Mouse (Mus musculus): ENCODE measurements around the gene Cd93. TPM values are rescaled to one million over a fixed set of nuclear protein-coding genes. Genes with fewer than 3 reads are reported as not detected.

Gene Cd93
- polyA plus RNA-seq, 1 experiment from 2014 or later = 8.5 TPM

- Histone ChIP-seq H3K36me3 (ENCODE audit: control insufficient read depth, insufficient read depth, low read length) (no peaks in the 10 kb centered on the region), H3K4me2 (ENCODE audit: low read length) (no peak overlapping the region), H3K27me3 (replicated peaks; ENCODE audit: control insufficient read depth, insufficient read depth, low read length) (peaks cover 35% of the 10 kb centered on the region), H3K9me3 (replicated peaks; ENCODE audit: control insufficient read depth, low read length) (no peaks in the 10 kb centered on the region), H3K27ac (ENCODE audit: low read depth, low read length) (no peak overlapping the region), H3K4me3 (ENCODE audit: low read depth, low read length) (no peak overlapping the region), H3K9ac (ENCODE audit: low read length) (no peak overlapping the region), H3K4me1 (ENCODE audit: control insufficient read depth, insufficient read depth, low read length) (peaks cover 11% of the 10 kb centered on the region; the same call in 1 of the 2 replicates)
- WGBS = 76% methylated on average over 1 of the region's 1 CpGs
- DNase-seq (ENCODE audit: low spot score) (no peak), ATAC-seq (no peak)
Measured at GRCm38 (mm10) chr2:148409821-148410220, 33.5 kb downstream of the Cd93 start.

DNA sequence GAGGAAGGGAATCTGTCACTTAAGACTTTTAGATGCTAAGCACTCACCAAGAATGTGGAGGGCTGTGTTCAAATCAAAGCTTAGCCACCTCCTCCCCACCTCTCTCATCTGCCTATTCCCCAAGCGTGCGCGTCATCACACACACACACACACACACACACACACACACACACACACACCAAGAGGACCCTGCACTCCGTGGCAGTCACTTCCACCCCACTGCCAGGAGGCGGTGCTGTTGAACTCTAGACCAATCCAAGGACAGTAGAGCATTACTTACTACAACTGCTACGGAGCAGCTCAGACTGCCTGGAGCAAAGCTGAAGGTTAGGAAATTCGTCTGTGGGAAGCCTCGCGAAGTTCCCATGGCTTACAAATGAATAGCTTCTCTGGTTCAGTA, 34.2 kb downstream of the Cd93 start:
- DNase-seq (ENCODE audit: low spot score) (peak; percentile 61), ATAC-seq (peak; percentile 84)
- Histone ChIP-seq H3K27ac (ENCODE audit: low read depth, low read length) (no peak overlapping the region), H3K27me3 (replicated peaks; ENCODE audit: control insufficient read depth, insufficient read depth, low read length) (peaks cover 35% of the 10 kb centered on the region), H3K9ac (ENCODE audit: low read length) (no peak overlapping the region), H3K36me3 (ENCODE audit: control insufficient read depth, insufficient read depth, low read length) (no peaks in the 10 kb centered on the region), H3K4me3 (ENCODE audit: low read depth, low read length) (no peak overlapping the region), H3K9me3 (replicated peaks; ENCODE audit: control insufficient read depth, low read length) (no peaks in the 10 kb centered on the region), H3K4me1 (ENCODE audit: control insufficient read depth, insufficient read depth, low read length) (peaks cover 11% of the 10 kb centered on the region; the same call in 1 of the 2 replicates), H3K4me2 (ENCODE audit: low read length) (no peak overlapping the region)
- 20% methylated on average over 9 of the region's 9 CpGs for whole genome bisulfite sequencing

GRCm38 (mm10) chr2:148408761-148409120, 34.6 kb downstream of the Cd93 start:
- 10% methylated on average over 6 of the region's 6 CpGs for WGBS
- Histone ChIP-seq H3K4me2 (ENCODE audit: low read length) (no peak overlapping the region), H3K4me1 (ENCODE audit: control insufficient read depth, insufficient read depth, low read length) (peaks cover 11% of the 10 kb centered on the region; the same call in 1 of the 2 replicates), H3K9me3 (replicated peaks; ENCODE audit: control insufficient read depth, low read length) (no peaks in the 10 kb centered on the region), H3K27me3 (replicated peaks; ENCODE audit: control insufficient read depth, insufficient read depth, low read length) (peaks cover 35% of the 10 kb centered on the region), H3K9ac (ENCODE audit: low read length) (no peak overlapping the region), H3K36me3 (ENCODE audit: control insufficient read depth, insufficient read depth, low read length) (no peaks in the 10 kb centered on the region), H3K27ac (ENCODE audit: low read depth, low read length) (no peak overlapping the region), H3K4me3 (ENCODE audit: low read depth, low read length) (no peak overlapping the region)
- DNase-seq (ENCODE audit: low spot score) (no peak), ATAC-seq (no peak)

DNA sequence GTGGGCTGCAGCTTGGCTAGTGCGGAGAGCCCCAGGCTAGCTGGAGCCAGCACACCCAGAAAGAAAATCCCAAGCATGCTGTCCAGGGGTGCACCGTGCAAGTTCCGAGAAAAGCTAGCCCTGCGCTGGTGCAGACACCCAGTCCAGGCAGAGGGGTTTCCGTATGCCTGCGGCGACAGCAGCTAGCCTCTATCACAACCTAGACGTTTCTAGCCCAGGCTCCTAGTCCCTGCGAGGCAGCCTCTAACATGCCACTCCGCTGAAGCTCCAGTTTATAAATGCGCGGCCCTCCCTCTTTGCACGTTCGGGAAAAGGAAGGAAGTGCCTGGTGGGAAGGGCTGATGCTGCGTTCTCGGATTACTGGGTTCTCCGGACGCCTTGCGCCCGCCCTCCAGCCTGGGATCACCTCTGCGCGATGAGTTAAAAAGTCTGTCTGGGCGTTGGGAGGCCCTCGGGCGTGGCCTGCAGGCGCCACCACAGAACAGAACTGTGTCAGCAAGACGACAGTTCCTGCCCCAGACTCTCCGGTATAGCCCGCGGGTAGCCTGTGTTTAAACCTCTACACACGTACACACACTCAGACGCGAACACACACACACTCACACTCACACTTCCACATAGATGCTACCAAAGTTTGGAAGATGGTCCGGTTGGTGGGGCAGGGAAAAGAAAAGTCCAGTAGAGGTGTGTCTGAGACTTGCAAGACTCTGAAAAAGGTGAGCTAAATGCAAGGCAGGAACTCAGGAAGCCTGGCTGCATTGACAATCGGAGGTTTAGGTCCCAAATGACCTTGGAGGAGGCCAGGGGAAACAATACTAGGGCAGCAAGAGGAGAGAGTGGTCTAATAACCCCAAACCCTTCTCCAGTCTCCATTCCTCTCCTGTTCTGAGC, 35.2 kb downstream of the Cd93 start, which contains the start of gene Thbd:
Gene Thbd, minus strand, starts transcription at position 319 of the 891 bp plus-strand sequence.
- 3% methylated on average over 35 of the region's 35 CpGs for WGBS
- DNase-seq (ENCODE audit: low spot score) (peak; percentile 38), ATAC-seq (peak; percentile 55)
- H3K4me1 ChIP-seq (ENCODE audit: control insufficient read depth, insufficient read depth, low read length) = peaks cover 11% of the 10 kb centered on the region; the same call in 1 of the 2 replicates
- no peaks in the 10 kb centered on the region for H3K9me3 ChIP-seq (replicated peaks; ENCODE audit: control insufficient read depth, low read length)
- peak within 1 kb of the TSS; percentile 50 for H3K9ac ChIP-seq (ENCODE audit: low read length)
- peak within 1 kb of the TSS; percentile 53 for H3K4me2 ChIP-seq (ENCODE audit: low read length)
- peak within 1 kb of the TSS; percentile 32 for H3K4me3 ChIP-seq (ENCODE audit: low read depth, low read length)
- H3K36me3 ChIP-seq (ENCODE audit: control insufficient read depth, insufficient read depth, low read length) = no peaks in the 10 kb centered on the region
- H3K27me3 ChIP-seq (replicated peaks; ENCODE audit: control insufficient read depth, insufficient read depth, low read length) = peaks cover 35% of the 10 kb centered on the region
- no peak within 1 kb of the TSS for H3K27ac ChIP-seq (ENCODE audit: low read depth, low read length)

DNA sequence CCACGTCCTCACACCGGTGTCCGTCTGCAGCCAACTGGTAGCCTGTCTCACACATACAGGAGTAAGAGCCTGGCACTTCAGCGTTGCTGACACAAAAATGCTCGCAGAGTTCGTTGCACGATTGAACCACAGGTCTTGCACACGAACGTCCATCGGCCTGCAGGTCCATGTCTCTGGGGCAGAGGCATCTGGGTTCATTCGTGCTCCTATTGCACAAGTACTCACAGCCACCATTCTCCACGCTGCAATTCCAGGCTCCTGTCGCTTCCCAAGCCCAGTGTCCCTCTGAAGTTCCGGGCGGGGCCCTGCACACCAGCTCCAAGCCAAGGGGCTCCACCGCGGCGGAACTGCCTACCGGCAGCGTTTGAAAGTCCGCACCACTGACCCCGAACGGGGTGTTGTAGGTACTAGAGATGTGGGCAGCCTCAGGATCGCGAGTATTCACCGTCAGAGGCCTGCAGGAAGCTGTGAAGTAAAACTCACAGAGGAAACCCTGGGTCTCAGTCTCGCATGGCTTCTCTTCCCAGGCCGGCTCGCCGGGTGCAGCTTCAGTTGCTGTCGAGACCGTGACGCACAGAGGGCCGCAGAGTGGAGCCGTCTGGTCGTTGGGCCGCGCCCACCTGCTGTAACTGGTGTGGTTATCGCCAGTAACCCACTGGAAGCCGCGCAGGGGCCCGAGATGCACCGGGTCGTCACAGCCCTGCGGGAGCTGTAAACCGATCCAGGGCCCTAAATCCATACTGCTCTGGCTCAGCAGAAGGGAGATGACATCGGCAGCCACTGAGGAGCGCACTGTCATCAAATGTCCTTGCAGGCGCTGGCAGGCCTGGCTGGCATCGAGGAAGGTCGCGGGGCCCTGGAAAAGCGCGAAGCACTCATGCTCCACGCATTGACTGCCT, 36.1 kb downstream of the Cd93 start:
- Histone ChIP-seq H3K4me3 (ENCODE audit: low read depth, low read length) (peak overlapping the region; percentile 32), H3K36me3 (ENCODE audit: control insufficient read depth, insufficient read depth, low read length) (no peaks in the 10 kb centered on the region), H3K4me1 (ENCODE audit: control insufficient read depth, insufficient read depth, low read length) (peaks cover 11% of the 10 kb centered on the region; the same call in 1 of the 2 replicates), H3K27me3 (replicated peaks; ENCODE audit: control insufficient read depth, insufficient read depth, low read length) (peaks cover 35% of the 10 kb centered on the region), H3K4me2 (ENCODE audit: low read length) (peak overlapping the region; percentile 53), H3K9me3 (replicated peaks; ENCODE audit: control insufficient read depth, low read length) (no peaks in the 10 kb centered on the region), H3K9ac (ENCODE audit: low read length) (peak overlapping the region; percentile 50), H3K27ac (ENCODE audit: low read depth, low read length) (no peak overlapping the region)
- DNase-seq (ENCODE audit: low spot score) (peak; percentile 26), ATAC-seq (peak; percentile 47; the same call in 1 of the 2 replicates)
- 3% methylated on average over 55 of the region's 55 CpGs for WGBS

DNA sequence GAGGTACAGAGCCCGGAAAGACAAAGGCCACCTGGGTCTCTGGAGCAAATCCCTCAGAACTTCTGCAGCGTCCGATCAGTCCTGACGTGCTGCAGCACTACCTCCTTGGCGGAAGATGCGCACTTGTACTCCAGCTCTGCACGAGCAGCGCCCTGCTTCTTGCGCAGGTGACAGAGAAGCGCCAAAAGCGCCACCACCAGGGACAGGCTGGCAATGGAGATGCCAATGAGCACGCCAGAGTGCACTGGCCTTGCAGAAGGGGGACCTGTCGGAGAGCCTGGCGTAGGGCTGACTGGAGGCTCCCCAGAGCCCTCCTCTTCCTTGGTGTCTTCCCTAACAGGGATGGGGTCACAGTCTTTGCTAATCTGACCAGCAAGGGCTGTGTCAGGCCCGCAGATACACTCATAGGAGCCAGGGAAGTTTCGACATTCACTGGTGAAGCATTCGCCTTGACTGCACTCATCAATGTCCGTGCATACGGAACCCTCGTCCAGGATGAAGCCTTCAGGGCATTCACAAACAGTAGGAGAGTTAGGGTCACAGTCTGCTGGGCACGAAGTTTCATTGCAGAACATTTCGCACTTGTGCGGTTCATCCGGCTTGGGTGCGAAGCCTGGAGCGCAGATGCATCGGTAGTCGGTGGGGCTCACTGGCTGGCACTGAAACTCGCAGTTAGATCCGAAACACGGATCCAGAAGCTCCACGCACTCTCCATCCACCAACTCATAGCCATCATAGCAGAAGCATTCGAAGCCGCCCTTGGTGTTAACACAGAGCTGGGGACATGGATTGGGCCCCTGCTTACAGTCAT, 37.0 kb downstream of the Cd93 start:
- H3K4me1 ChIP-seq (ENCODE audit: control insufficient read depth, insufficient read depth, low read length) = peaks cover 11% of the 10 kb centered on the region; the same call in 1 of the 2 replicates
- DNase-seq (ENCODE audit: low spot score) = peak; percentile 52
- 9% methylated on average over 34 of the region's 34 CpGs for WGBS
- no peak for ATAC-seq
- H3K27me3 ChIP-seq (replicated peaks; ENCODE audit: control insufficient read depth, insufficient read depth, low read length) = peaks cover 35% of the 10 kb centered on the region
- no peaks in the 10 kb centered on the region for H3K9me3 ChIP-seq (replicated peaks; ENCODE audit: control insufficient read depth, low read length)
- no peak overlapping the region for H3K27ac ChIP-seq (ENCODE audit: low read depth, low read length)
- H3K9ac ChIP-seq (ENCODE audit: low read length) = peak overlapping the region; percentile 25; the same call in 1 of the 2 replicates
- H3K4me2 ChIP-seq (ENCODE audit: low read length) = peak overlapping the region; percentile 53
- H3K36me3 ChIP-seq (ENCODE audit: control insufficient read depth, insufficient read depth, low read length) = no peaks in the 10 kb centered on the region
- peak overlapping the region; percentile 32 for H3K4me3 ChIP-seq (ENCODE audit: low read depth, low read length)

DNA sequence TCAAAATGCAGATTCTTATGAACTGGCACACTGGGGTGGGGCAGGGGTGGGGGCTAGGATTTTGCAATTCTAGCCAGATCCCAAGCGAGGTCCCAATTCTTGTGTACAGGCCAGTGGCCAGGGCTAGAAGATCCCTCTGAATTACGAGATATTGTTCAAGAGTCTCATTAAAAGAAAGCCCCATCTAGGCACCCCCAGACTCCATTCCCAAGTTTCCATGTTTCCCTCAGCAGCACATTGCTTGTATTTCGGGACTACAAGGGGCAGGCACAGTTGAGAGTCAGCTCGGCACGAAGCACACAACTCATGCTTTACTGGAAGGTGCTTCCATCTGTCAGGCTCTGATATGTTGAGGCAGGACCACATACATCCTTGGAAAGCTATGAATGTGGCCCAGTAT, 38.5 kb downstream of the Cd93 start:
- H3K9ac ChIP-seq (ENCODE audit: low read length) = no peak overlapping the region
- no peaks in the 10 kb centered on the region for H3K9me3 ChIP-seq (replicated peaks; ENCODE audit: control insufficient read depth, low read length)
- H3K27ac ChIP-seq (ENCODE audit: low read depth, low read length) = no peak overlapping the region
- H3K36me3 ChIP-seq (ENCODE audit: control insufficient read depth, insufficient read depth, low read length) = no peaks in the 10 kb centered on the region
- DNase-seq (ENCODE audit: low spot score) (no peak), ATAC-seq (no peak)
- H3K4me2 ChIP-seq (ENCODE audit: low read length) = no peak overlapping the region
- H3K27me3 ChIP-seq (replicated peaks; ENCODE audit: control insufficient read depth, insufficient read depth, low read length) = peaks cover 35% of the 10 kb centered on the region
- WGBS = 67% methylated on average over 5 of the region's 5 CpGs
- H3K4me3 ChIP-seq (ENCODE audit: low read depth, low read length) = no peak overlapping the region
- H3K4me1 ChIP-seq (ENCODE audit: control insufficient read depth, insufficient read depth, low read length) = peaks cover 11% of the 10 kb centered on the region; the same call in 1 of the 2 replicates

GRCm38 (mm10) chr2:148402227-148402626, 41.1 kb downstream of the Cd93 start:
- H3K4me3 ChIP-seq (ENCODE audit: low read depth, low read length) = no peak overlapping the region
- no peaks in the 10 kb centered on the region for H3K36me3 ChIP-seq (ENCODE audit: control insufficient read depth, insufficient read depth, low read length)
- DNase-seq (ENCODE audit: low spot score) (no peak), ATAC-seq (no peak)
- H3K27me3 ChIP-seq (replicated peaks; ENCODE audit: control insufficient read depth, insufficient read depth, low read length) = peaks cover 16% of the 10 kb centered on the region
- H3K27ac ChIP-seq (ENCODE audit: low read depth, low read length) = no peak overlapping the region
- H3K9ac ChIP-seq (ENCODE audit: low read length) = no peak overlapping the region
- peaks cover 4% of the 10 kb centered on the region; the same call in 1 of the 2 replicates for H3K4me1 ChIP-seq (ENCODE audit: control insufficient read depth, insufficient read depth, low read length)
- WGBS = 95% methylated on average over 1 of the region's 1 CpGs
- H3K4me2 ChIP-seq (ENCODE audit: low read length) = no peak overlapping the region
- no peaks in the 10 kb centered on the region for H3K9me3 ChIP-seq (replicated peaks; ENCODE audit: control insufficient read depth, low read length)

Data from forebrain, embryonic 14.5 days (tissue).